Mouse (Mus musculus) mouse trophoblast stem cell (cell line): ENCODE data around the gene Tada2a.

ENCODE experiments used
- in situ Hi-C, 2 experiments: fragments of 300-500 bp; cut with MseI, MboI; formaldehyde crosslinking; loops; 2 replicates in 1 of 2; 3 replicates in 1 of 2; pipeline ENCODE4 v1.15.1; 2025

The Tada2a gene

DNA sequence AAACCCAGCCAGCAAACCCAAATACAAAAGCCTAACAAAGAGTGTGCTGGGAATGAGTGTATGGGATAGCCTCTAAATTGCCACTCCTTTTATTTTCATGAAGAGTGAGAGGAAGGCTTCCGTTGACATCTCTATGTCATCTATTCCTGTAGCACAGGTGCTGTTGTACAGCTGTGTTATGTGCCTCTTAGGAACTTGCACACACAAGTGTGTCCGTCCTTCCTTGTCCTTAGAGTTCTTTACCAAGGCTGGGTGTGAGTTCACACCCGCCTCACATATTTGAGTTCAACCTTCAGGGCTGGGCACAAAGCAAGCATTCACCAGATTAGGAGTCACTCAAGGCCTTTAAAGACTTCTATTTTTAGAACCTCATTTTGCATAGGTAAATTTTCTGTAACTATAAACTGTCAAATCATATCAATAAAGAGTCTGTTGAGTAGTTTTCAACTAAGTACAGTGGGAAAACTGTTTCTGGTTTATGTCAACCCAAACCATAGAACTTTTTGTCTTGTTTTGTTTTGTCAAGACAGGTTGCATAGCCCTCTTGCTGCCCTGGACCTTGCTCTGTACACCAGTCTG, 65.7 kb downstream of the Tada2a start:
- in situ Hi-C loops, result no loop called here

DNA sequence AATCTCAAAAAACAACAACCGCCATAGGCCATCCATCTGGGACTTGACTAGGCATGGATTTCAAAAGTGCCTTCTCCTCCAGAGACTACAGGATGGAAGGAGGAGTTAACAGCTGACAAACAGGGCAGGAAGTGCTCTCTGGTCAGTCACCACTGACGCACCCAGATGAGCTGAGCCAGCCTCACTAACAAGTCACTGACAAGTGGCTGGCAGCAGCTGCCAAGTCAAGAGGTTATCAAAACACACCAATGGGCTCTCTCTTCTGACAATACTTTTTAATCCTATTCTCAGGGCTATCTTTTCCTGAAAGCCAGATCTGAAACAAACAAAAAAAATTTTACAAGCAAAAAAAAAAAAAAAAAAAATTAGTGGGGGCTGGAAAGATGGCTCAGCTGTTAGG, 66.6 kb downstream of the Tada2a start:
- in situ Hi-C loops, result no loop called here

DNA sequence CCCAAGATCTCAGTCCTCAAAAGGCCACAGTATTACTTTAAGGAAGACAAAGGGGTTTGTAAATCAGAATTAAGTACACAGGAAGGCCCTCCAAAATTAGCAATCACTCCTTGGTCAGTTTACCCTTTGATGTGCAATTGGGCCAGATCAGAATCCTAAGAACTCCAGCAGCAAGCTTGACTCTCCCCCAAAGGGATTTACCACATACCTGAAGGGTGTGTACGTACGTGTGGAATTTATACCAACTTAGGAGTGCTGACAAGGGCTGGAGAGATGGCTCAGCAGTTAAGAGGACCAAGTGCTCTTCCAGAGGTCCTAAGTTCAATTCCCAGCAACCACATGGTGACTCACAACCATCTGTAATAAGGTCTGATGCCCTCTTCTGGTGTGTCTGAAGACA, 67.5 kb downstream of the Tada2a start:
- in situ Hi-C loops, result no loop called here

DNA sequence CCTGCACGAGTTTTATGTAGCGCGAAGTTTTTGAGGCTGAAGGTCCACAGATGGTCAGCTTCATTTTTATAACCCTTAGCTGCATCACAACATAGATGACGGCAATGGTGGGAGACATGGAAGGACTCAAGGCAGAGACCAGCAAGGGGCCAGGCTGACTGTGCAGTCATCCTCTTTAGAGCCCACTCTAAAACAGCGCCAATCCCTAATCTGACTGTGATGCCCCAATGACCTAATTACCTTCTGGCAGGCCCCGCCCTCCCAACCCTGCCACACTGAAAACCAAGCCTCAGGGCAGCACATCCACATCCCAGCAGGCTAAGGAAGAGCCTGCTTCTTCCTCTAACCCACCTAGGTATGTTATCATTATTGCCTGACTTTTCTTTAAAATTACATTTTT, 68.8 kb downstream of the Tada2a start:
- in situ Hi-C loops, result no loop called here

- in situ Hi-C loops, result no loop called here
Observed at GRCm38 (mm10) chr11:84059784-84060183, 69.6 kb downstream of the Tada2a start.

GRCm38 (mm10) chr11:84057418-84057817, 72.0 kb downstream of the Tada2a start:
- in situ Hi-C loops, result no loop called here

GRCm38 (mm10) chr11:84053524-84054163, 75.8 kb downstream of the Tada2a start:
- in situ Hi-C loops, result no loop called here

DNA sequence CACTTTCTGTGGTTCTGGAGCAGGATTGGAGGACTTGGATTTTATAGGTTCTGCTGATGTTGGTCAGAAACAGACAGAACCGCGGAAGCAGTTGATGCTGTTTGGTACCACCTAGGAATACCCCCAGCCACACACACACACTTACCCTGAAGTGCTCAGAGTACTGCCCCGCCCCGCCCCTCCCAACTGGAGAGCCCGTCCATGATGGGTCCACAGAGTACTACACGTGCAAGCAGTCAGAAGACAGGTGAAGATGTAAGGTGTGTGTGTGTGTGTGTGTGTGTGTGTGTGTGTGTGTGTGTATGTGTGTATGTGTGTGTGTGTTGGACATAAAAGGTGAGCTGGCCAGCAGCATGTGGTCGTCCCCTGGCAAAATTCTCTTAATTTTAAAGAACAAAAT, 76.3 kb downstream of the Tada2a start:
- in situ Hi-C loops, result no loop called here

DNA sequence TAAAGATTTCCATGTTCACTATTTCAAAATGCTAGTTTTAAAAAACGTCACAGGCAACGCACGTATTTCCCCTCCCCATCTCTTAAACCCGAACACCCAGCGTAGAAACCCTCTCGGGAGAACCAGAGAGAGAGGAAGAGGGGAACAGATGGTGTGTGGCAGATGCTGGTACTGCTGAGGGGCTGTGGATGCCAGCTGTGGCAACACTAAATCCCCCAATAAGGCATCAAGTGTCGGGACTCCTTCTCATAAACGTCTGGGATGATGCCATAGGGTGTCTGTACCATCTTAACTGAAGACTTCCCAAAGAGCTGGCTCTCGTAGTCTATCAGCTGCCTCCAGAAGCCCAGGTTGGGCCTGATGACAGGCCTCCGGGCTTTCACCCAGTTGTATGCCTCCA, 81.0 kb downstream of the Tada2a start:
- in situ Hi-C loops, result no loop called here

DNA sequence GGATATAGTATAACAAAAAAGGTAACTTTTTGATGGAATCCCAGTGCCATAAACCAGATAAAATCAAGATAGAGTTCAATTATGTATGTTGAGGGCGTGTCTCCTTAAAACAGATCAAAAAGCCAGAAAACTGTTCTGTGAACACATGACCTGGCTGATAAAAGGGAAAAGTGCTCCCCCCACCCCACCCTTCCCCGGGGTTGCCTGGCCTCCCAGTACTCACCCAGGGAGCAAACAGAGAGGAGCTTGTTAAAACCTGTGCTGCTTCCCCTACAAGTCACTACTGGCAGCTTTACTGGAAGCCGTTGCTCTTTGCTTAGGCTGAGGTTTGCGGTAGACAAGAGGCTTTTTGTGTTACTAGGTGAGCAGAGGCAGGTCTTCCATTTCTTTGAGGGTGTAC, 82.1 kb downstream of the Tada2a start:
- in situ Hi-C loops, result no loop called here

DNA sequence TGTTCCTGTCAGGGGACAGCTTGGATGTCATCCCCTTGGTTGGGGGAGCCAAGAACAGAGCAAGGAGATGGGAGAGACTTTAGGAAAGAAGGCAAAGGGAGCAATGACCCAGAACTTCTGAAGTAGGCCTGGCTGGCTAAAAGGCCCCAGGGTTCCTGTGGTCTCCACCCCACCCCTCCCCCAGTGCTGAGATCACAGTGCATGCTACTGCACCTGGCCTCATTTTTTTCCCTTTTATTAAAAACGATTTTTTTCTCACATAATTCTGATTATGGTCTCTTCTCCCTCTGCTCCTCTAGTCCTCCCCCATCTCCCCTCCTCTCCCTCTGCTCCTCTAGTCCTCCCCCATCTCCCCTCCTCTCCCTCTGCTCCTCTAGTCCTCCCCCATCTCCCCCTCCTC, 84.4 kb downstream of the Tada2a start:
- in situ Hi-C loops, result no loop called here

GRCm38 (mm10) chr11:84042808-84043762, 86.3 kb downstream of the Tada2a start:
- in situ Hi-C loops, result no loop called here

DNA sequence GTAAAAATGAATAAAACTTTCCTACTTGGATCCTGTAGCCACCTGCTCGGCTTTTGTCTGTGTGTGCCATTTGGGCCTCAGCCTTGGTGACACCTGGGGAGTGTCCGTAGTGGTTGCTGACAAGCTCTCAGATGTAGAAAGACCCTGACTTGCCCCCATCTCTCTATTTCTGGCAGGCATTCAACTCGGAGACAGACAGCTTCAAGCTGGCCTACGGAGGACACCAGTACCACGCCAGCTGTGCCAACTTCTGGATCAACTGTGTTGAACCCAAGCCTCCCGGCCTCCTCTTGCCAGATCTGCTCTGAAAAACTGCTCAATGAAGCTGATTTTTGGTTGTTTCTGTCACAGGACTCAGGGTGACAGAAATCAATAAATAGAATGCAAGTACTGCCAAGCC, 88.8 kb downstream of the Tada2a start:
- in situ Hi-C loops, result no loop called here

GRCm38 (mm10) chr11:84033671-84034070, 95.7 kb downstream of the Tada2a start:
- in situ Hi-C loops, result no loop called here

DNA sequence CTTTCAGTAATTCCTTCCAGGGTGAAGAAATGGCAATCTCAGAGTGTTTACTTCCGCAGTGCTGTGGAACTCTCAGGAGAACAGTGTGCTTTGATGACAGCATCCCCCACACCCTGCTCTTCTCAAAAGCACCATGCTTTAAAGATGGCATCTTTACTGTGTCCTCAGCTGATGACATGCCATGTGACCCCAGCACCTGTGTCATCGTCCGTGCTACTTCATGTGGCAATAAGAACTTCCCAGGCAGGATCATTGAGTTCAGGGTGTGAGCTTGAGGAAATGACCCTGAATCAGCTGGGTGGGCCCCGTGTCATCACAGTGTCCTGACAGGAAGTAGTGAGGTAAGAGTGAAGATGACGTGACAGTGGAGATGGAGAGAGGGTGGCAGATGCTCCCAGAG, 96.8 kb downstream of the Tada2a start:
- in situ Hi-C loops, result no loop called here

GRCm38 (mm10) chr11:84031971-84032370, 97.4 kb downstream of the Tada2a start:
- in situ Hi-C loops, result no loop called here
